Mouse (Mus musculus) c-Kit-positive CD71-positive TER-119-positive erythroid progenitor cells, embryonic 14.5 days (primary cell): ENCODE data around the gene Isyna1.

Experiments
- DNase-seq: peaks from one replicate; pipeline ENCODE4 v3.0.0-alpha.2; 2013; ENCODE audit warnings: low spot score

The Isyna1 gene

DNA sequence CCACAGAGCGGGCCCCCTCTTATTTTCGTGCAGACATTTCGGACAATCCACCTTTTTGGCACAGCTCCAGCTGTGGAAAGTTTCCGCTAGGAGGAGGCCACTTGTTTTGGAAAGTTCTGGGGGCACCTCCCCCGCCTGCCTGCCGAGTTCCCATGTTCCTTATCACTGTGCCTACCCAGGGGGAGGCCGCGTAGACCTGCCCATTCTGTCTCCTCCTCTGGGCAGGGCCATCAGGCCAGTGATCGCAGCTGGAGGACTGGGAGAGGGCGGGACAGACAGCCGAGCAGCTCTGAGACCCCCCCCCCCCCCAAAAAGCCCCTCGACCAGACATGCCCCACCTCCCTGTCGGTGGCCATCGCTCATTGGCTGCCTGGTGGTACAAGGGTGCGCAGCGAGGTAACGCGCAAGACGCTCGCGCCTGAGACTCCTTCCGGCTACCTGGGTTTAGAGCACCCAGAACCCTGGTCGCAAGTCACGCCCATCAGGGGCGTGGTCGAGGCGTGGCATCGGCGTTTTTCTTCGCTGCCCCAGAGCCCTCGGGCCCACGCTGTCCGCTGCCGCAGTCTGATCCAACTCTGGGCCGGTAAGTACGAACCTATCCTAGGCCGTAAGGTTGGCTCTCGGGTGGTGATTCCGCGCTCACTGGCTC lies at the start of gene Isyna1:
Gene Isyna1, plus strand, starts transcription at position 413 of the 649 bp plus-strand sequence.
- DNase-seq, result peak; percentile 89

DNA sequence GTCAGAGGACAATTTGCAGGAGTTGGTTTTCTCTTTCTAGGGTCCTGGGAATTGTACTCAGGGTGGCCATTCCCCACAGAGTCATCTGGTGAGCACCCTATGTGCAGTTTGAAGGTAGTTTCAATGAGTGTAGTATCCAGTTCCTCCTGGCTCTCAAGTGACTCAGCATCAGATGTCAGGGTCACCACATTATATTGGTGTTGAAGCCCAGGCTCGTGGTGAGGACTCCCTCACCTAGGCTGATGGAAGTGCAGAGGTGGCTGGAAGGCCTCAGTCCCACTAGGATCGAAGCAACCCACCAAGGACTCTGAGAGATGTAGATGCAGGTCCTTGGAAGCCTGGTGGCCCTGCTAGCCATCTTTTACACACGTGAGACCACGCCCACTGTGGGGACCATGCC lies 47.8 kb upstream of the Isyna1 start:
- DNase-seq, result no peak

DNA sequence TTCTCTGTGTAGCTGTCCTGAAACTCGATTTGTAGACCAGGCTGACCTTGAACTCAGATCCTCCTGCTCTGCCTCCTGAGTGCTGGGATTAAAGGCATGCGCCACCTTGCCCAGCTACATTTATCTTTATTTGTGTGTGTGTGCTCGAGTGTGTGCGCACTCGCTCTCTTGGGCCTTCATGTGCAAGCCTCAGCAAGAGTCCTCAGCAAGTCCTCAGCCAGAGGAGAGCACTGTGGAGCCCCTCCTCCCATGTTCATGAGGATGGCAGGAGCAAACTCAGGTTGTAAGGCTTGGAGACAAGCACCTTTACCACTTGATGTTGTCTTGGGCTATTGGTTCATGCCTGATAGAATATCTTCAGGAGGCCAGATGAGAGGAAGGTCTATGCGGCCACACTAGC lies 46.4 kb upstream of the Isyna1 start:
- DNase-seq, result no peak

DNA sequence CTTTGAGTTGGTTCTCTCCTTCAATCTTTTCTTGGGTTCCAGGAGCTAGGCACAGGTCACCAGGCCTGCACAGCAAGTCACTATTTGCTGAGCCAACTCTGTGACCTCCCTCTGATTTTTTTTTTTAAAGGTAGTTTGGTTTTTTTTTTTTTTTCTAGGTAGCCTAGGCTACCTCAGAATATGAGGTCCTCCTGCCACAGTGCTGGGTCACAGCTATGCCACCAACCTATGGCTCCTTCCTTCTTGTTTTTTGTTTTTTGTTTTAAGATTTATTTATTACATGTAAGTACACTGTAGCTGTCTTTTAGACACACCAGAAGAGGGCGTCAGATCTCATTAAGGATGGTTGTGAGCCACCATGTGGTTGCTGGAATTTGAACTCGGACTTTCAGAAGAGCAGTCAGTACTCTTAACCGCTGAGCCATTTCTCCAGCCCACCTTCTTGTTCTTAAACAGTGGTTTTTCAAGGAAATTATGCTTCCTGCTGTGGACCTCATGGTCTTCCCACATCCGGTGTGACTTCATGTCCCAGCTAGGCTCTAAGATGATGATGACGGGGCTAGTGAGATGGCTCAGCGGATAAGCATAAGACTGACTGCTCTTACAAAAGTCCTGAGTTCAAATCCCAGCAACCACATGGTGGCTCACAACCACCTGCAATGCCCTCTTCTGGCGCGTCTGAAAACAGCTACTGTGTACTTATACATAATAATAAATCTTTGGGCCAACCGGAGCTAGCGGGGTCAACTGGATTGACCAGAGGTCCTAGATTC lies 44.6 kb upstream of the Isyna1 start:
- no peak for DNase-seq

DNA sequence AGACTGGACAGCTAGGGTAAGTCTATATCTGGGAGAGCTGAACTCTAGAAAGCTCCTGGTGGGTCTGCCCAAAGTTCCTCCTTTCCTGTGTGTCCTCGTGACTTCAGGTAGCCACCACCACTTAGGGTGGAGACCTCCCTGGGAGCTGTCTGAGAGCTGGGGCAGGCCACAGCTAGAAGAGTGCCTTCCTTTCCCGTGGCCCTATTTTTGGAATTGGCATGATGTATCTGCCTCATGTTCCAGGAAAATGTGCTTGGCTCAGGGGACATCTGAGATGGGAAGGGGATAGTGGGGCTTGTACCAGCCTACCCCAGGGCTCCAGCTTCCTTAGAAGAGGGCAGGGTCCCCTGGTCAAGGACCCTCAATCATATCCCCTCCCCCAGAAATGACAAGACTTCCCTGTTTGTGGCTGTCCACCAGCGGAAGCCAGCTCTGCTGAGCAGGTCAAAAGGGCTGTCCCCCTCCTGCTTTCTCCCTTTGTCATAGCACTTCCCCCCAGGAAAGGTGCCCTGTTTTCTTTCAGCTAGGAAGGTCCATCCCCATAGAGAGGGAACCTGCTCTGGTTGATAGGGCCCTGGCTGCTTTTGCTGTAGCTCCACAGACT lies 42.5 kb upstream of the Isyna1 start:
- no peak for DNase-seq

DNA sequence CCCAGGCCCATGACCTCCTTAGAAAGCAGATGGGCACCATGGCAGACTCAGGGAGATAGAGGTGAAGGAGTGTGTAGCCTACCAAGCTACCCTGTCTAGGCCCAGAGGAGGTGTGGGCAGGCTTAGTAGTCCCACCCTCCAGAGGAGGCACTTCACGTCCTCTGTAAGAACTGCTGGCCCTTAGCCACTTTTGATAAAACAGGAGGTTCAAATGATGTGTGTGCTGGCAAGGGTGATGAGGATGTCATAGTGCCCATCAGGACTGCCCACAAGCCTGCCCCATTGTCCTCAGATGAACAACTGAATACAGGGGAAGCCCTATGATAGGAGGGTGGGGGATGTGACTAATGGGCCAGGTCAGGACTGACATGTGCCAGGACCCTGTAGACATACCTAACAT lies 41.3 kb upstream of the Isyna1 start:
- no peak for DNase-seq

DNA sequence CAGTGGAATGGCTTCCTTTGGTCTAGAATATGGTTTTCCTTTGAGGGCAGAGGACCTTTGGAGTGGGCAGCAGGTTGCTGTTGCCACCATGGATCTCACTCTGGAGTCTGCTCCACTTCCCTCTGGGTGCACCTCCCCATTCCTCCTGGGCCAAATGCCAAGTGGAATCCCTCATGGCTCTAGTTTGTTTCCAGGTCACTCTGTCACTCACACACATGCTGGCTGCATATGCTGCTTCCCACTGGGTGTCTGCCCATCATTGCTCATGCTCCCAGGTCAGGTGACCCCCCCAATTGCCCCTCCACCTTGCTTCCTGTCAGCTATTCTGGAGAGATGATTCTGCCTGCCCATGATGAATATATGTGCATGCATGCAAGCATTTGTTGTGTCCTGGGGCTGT lies 40.4 kb upstream of the Isyna1 start:
- DNase-seq, result no peak

DNA sequence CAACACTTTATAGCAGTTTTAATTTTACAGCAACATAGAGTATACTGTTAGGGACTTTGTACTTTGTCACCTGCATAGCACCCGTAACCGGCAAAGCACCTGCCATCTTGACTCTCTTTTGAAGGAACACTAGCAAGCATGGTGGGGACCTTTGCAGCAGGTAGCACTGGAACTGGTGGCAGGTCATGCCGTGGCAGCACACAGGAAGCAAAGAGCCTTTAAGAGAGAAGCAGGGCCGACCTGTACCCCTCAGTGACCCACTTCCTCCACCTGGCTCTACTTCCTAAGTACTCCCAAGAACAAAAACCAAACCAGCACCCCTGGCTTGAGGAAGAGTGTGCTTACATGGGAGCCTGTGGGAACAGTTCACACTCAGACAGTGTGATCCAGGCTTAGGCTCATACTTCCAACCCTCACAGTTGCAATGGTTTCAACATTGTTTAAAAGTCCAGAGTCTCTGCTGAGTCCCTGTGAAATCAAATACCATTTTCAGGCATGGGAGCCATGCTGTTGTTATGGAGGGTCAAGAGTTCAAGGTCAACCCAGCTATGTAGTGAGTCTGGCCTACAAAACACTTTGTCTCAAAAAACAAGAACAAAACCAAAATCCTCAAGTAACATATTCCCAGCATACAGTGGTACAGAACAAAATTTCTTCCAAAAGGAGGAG lies 39.0 kb upstream of the Isyna1 start:
- DNase-seq, result no peak

DNA sequence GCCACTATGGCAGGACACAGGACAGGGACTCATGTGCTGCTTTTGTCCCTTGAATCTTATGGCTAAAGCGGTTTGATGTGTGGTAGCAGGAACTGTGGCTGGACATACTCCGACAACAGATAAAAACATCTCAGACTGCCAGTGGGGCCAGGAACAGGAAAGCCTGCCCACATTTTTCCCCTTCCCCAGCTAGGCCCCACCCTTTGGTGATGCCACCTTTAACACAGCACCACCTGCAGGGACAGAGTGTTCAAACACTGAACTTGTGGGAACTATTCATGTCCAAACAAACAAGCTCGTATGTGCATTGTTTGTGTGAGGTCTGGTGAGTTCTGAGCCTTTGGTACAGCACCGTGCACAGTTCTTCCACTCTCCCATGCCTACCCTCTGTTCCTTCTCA lies 35.8 kb upstream of the Isyna1 start:
- no peak for DNase-seq

DNA sequence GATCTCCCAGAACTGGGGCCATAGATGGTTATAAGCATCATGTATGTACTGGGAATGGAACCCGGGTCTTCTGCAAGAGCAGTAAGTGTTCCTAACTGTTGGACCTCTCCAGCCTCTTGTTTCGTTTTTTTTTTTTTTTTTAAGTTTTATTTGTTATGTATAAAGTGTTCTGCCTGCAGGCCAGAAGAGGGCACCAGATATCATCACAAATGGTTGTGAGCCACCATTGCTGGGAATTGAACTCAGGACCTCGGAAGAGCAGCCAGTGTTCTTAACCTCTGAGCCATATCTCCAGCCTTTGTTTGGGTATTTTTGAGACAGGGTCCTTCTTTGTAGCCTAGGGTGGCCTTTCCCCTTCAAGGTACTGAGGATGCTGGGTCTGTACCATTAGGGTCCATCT lies 35.2 kb upstream of the Isyna1 start:
- no peak for DNase-seq

DNA sequence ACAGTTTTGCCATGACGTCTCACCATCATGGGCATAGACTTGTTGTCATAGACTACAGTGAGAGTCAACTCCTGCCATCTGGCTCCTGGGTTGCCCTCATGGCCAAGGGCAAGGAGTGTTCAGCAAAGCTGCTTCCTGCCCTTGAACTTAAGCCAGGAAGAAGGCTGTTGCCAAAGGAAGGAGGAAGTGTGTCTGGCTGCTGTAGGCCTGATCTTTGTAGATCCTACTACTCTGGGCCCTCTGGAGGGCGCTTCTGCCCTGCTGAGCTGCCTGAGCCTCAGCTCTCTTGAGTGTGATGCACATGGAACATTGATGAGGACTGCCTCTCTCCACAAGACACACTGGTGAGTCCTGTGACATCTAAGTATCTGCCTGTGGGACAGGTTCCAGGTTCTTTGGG lies 34.1 kb upstream of the Isyna1 start:
- no peak for DNase-seq

DNA sequence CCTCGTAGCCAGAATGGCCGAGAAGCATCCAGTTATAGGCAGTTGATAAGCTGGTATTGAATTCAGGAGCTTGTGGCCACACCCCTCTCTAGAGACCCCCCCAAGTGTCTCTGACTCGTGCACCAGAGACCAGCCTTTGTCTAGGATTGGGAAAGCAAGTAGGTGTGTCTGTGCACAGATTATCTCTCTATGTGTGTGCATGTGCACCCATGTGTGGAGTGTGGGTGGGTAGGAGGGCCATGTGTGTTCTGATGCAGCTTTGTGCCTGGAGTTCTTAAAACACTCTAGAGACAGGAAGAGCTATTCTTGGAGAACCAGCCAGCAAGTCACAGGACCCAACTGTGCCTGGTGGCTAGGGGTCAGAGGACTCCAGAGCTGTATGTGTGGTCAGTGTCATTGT lies 33.6 kb upstream of the Isyna1 start:
- DNase-seq, result no peak

DNA sequence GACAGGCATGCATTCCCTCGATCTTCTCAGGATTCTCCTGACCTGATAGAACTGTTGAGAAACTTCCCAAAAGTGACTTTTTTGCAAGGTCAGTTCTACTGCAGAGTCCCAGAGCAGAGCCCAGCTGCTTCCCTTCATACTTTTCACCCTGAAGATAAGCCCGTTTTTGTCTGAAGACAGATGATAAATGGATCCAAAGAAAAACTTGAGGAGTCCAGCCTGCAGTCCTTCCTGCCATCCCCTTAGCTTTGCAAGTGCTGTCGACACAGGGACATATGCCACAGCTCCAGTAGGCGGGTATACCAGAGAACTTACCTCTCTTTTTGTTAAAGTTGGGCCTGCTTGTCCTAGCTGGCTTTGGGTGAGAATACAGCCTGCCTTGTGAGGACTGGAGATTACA lies 32.8 kb upstream of the Isyna1 start:
- DNase-seq, result no peak

DNA sequence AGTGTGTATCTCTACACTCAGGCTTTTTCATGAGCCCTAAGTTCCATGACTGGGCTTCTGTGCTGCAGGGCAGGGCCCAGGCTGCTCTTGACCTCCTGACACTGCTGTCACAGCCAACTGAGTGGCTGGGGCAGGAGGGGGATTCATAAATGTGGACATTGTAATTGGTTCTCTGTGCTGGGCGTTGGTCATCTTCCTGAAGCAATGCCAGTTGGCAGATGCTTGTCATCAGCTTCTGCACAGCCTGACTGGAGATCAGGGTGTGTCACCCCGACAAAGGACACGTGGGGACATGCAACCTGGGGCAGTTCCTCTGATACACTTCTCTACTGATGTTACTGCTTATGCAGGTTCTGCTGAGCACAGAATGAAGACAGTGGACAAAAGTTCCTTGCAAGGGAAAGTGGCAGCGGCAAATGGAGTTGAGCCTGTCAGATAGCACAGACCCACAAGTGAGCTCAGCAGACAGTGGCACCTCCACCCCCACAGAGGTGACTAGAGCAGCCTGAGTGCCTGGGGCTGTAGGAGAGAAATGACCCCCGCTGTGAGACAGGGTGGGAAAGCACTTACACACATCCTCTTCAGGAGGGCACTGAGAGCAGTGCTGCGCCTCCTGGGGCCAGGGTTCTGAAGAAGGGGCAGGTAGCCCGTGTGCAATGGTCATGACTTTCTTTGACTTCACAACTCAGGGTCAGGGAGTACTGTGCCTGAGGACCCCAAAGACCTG lies 32.2 kb upstream of the Isyna1 start:
- DNase-seq, result no peak

DNA sequence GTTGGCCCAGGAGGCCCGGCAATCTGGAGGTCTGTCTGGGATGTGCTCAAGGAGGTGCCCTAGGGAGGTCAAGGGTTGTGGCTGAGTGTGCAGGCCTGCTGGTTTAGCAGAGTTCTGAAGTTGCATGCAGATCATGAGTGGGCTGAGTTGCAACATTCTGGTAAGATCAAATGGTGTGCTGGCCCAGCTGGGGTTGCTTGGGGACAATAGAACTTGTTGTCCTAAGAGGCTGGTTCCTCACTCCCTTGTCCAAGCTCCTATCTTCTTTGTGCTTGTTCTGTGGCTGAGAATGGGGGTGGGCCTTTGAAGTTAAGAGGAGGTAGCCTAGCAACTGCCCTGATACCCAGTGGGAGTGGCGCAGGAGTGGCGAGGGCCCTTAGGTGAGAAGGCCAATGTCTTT lies 31.4 kb upstream of the Isyna1 start:
- no peak for DNase-seq

DNA sequence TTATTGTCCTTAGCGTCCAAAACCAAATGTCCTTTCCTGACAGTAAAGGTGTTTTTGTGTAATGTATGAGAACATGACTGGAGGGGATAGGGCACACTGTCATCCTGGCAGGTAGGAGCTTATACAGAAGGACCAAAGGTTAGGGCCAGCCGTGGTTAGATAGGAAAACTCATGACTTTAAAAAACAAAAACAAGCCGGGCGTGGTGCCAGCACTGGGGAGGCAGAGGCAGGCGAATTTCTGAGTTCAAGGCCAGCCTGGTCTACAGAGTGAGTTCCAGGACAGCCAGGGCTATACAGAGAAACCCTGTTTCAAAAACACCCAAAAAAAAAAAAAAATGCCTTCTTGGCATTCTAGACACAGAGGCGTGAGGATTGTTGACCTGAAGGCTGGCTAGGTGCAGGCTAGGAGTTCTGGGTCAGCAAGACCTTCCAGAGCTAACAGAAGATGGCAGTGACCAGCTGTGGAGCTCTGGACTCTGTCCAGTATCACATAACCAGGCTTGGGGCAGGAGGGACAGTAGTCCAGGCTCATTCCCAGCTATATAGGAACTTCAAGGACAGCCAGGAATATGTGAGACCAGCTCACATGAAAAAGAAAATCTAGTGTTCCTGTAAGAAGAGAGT lies 30.3 kb upstream of the Isyna1 start:
- DNase-seq, result no peak

DNA sequence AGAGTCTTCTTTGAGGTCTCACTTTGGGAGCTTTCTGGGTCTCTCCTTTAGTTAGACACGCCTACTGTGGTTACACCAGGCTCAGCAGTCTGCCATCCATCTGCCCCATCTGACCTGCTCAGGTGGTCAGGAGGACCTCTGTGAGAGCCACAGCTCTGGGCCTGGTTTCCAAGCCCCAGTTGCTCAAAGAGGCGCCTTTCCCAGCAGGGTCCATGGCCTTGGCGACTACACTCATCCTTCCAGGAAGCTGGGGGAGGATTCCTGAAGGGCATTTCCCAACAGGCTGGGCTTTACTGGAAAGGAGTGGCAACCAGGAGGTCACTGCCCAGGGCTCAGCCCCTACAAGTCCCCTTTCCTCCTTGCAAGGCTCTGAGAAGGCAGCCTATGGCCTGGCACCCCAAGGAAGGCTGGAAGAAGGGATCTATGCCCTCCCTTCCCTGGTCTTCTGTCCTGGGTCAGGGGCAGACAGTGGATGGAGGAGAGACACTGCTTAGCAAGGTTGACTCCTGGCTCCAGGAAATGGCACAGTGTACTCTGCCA lies 29.4 kb upstream of the Isyna1 start:
- DNase-seq, result no peak

DNA sequence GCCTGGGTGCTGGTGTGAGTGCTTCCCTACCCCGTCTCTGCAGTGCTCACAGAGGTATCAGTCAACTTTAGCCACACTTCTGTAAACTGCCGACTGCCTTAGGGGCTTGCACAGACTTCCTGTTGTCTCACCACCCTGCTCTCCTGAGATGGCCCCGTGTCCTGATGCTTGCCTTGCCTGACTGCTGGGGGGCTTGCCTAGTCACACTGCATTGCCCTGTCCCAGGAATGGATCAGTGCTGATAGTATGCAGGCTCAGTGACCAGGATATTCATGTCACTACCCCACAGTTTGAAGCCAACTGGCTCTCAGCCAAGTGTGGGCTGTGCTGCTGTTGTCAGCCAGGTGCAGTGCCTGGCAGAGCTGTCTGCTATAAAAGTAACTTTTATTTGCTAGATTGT lies 28.6 kb upstream of the Isyna1 start:
- DNase-seq, result no peak

DNA sequence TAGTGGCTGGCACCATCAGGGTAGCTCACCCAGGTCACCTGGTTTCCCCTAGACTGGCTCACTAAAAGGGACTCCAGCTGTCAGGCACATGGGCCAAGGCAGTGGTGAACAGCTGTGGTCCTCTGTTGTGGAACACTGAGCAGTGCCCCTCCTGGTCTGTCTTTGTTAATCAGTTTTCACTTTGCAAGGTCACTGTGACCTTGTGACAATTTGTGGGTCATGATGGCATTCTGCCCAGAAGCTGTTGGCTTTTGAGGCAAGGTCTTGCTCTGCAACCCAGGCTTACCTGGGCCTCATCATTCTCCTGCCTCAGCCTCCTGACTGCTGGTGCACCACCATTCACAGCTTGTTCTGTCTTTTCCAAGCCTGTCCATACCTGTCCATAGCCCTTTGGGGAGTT lies 23.8 kb upstream of the Isyna1 start:
- DNase-seq, result no peak

DNA sequence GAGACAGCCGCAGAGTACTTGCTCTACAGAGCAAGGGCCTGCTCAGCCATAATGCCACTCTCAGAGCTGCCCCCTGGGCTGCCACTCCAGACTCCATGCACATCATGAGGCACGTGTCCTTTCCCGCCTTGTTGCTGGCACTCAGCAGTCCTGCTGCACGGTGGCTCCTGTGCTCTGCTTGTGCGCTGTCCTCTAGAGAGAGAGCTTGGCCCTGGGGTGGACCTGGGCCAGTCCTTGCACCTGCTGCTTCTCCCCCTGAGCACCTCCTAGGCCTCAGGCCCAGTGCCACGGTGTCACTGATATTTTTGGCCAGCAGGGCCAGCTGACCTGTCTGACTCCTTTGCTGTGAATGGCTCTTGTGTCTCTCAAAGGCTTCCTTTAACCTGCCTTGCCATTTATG lies 23.2 kb upstream of the Isyna1 start:
- no peak for DNase-seq

DNA sequence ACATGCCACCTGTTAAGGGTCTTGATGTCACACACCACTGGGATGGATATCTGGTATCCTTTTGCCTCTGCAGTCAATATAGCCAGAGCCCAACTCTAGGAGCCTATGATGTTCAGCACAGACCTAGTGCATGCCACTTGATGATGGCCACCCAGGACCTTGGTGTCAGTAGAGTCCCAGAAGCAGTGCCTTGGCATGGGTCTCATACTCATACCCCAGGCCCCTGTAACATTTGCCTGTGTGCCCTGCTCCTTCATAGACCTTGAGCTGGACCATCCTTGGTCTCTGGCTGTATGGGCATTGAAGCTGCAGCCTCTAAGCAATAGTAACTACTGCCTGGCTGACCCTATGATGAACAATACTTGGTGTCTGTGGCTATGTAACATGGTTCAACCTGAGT lies 19.9 kb upstream of the Isyna1 start:
- no peak for DNase-seq

DNA sequence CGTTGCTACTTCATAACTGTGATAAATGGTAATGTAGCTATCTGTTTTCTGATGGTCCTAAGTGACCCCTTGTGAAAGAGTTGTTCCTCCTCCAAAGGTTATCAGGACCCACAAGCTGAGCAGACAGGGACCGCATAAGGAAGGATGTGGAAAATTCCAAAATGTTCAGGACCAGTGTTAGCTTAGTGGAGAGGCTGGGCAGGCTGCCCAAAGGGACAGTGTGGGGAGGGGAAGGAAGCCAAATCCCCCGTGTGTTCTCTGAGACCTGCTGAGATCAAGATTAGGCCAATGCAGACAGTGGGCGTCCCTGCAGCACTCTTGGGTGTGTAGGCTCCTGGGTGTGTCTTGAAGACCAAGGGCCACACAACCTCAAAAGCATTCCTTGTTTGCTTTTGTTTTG lies 19.3 kb upstream of the Isyna1 start:
- no peak for DNase-seq
